Mouse (Mus musculus): ENCODE results near the gene Tnpo1.

Gene Tnpo1

GRCm38 (mm10) chr13:98926213-98926957, at the start of gene Tnpo1:
Tnpo1 (minus strand) TSS chr13:98926384.
- DNase-seq, result peak; percentile 92

GRCm38 (mm10) chr13:98972090-98972489, 45.9 kb upstream of the Tnpo1 start:
- no peak for DNase-seq

- DNase-seq, result no peak
Observed at GRCm38 (mm10) chr13:98971641-98972040, 45.5 kb upstream of the Tnpo1 start.

GRCm38 (mm10) chr13:98968517-98968916, 42.3 kb upstream of the Tnpo1 start:
- DNase-seq, result no peak

GRCm38 (mm10) chr13:98967942-98968341, 41.8 kb upstream of the Tnpo1 start:
- no peak for DNase-seq

- no peak for DNase-seq
Observed at GRCm38 (mm10) chr13:98966583-98966982, 40.4 kb upstream of the Tnpo1 start.

- no peak for DNase-seq
Observed at GRCm38 (mm10) chr13:98963612-98964011, 37.4 kb upstream of the Tnpo1 start.

- no peak for DNase-seq
Observed at GRCm38 (mm10) chr13:98958177-98958576, 32.0 kb upstream of the Tnpo1 start.

GRCm38 (mm10) chr13:98956209-98956608, 30.0 kb upstream of the Tnpo1 start:
- no peak for DNase-seq

GRCm38 (mm10) chr13:98955676-98956075, 29.5 kb upstream of the Tnpo1 start:
- no peak for DNase-seq

- DNase-seq, result no peak
Observed at GRCm38 (mm10) chr13:98955226-98955625, 29.0 kb upstream of the Tnpo1 start.

- peak; percentile 14 for DNase-seq
Observed at GRCm38 (mm10) chr13:98953830-98954229, 27.6 kb upstream of the Tnpo1 start.

- no peak for DNase-seq
Observed at GRCm38 (mm10) chr13:98951951-98952350, 25.8 kb upstream of the Tnpo1 start.

GRCm38 (mm10) chr13:98948146-98948545, 22.0 kb upstream of the Tnpo1 start:
- no peak for DNase-seq

- no peak for DNase-seq
Observed at GRCm38 (mm10) chr13:98946434-98946833, 20.2 kb upstream of the Tnpo1 start.

GRCm38 (mm10) chr13:98945908-98946307, 19.7 kb upstream of the Tnpo1 start:
- DNase-seq, result no peak

- DNase-seq, result no peak
Observed at GRCm38 (mm10) chr13:98945381-98945780, 19.2 kb upstream of the Tnpo1 start.

- DNase-seq, result no peak
Observed at GRCm38 (mm10) chr13:98944620-98945081, 18.5 kb upstream of the Tnpo1 start.

- no peak for DNase-seq
Observed at GRCm38 (mm10) chr13:98942360-98942759, 16.2 kb upstream of the Tnpo1 start.

- no peak for DNase-seq
Observed at GRCm38 (mm10) chr13:98941829-98942343, 15.7 kb upstream of the Tnpo1 start.

- no peak for DNase-seq
Observed at GRCm38 (mm10) chr13:98937108-98937507, 10.9 kb upstream of the Tnpo1 start.

GRCm38 (mm10) chr13:98928908-98929307, 2.7 kb upstream of the Tnpo1 start:
- no peak for DNase-seq

- no peak for DNase-seq
Observed at GRCm38 (mm10) chr13:98926958-98927242, 716 bp upstream of the Tnpo1 start.

GRCm38 (mm10) chr13:98925486-98926212, 535 bp downstream of the Tnpo1 start:
- DNase-seq, result no peak
